Mouse (Mus musculus) forelimb bud, embryonic 11.5 days (tissue): ENCODE results near the gene Svs3a.
"Not testable (repeated sequence)": the region's sequence is repeated elsewhere in the genome, so short reads cannot be mapped to it uniquely, and the experiment has no call there.

Experiments
- DNase-seq: peaks from one replicate; pipeline ENCODE4 v3.0.0-alpha.2; 2012; ENCODE audit warnings: low read depth, low spot score

The Svs3a gene

DNA sequence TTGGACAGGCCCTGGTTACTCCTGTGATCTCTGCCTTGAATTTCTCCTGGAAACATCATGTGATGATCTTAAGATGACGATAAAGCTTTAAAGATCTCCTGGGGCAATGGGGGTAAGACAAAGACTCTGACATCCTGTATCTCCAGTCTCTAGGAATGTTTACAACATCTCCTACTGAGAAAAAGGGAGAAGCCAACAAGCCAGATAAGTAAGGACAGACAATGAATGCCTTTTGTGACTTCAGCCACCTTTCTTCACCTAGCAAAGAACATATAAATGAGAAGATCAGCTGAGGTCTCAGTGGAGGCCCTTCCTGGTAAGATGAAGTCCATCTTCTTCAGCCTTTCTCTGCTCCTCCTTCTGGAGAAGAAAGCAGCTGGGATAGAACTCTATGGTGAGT is at the start of gene Svs3a:
Svs3a (plus strand) TSS at position 301 of the 400 bp plus-strand sequence.
- not testable (repeated sequence) for DNase-seq

DNA sequence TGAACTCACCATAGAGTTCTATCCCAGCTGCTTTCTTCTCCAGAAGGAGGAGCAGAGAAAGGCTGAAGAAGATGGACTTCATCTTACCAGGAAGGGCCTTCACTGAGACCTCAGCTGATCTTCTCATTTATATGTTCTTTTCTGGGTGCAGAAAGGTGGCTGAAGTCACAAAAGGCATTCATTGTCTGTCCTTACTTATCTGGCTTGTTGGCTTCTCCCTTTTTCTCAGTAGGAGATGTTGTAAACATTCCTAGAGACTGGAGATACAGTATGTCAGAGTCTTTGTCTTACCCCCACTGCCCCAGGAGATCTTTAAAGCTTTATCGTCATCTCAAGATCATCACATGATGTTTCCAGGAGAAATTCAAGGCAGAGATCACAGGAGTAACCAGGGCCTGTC is 32.5 kb upstream of the Svs3a start, which contains the start of gene Svs3b:
Svs3b (minus strand) TSS at position 101 of the 400 bp plus-strand sequence.
- DNase-seq, result not testable (repeated sequence)

DNA sequence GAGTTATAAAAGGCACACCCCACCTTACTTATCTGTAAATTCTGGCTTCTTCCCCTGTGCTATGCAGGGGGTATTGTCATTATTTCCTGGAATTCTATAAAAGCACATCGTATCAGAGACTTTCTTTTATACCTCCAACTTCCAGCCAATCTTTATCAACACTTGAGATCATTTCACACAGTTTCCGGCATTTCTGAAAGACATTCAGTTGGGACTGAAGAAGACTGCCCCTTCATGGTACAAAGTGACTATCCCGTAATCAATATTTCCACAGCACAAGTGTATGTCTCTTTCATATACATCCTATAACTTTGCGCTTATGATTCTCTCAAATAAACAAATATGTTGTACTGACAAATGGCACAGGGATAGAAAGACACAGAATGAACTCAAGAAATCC is 10.7 kb upstream of the Svs3a start, which contains the start of gene Svs4:
Svs4 (minus strand) TSS at position 101 of the 400 bp plus-strand sequence.
- no peak for DNase-seq

GRCm38 (mm10) chr2:164312599-164312998 is 23.5 kb downstream of the Svs3a start:
- DNase-seq, result no peak

DNA sequence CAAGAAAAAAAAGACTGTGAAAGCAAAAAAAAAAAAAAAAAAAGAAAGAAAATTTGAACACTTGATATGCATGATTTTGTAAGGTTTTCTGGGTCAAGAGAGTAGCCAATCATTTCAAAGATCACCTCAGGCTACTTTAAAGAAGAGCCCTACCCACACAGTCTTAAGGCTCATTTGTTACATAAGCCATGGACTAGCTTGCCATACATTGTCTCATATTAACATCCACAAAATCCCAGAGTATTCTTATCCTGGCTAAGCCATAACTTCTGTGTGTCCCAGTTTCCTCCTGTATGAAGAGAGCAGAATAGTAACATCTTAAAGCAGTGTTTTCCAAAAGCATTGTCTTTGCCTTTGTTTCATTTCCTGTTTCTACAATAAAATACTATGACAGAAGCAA is 26.4 kb downstream of the Svs3a start:
- not testable (repeated sequence) for DNase-seq

GRCm38 (mm10) chr2:164316451-164316850 is 27.4 kb downstream of the Svs3a start, which contains the start of gene Svs6:
Svs6 (plus strand) TSS chr2:164316751.
- not testable (repeated sequence) for DNase-seq

DNA sequence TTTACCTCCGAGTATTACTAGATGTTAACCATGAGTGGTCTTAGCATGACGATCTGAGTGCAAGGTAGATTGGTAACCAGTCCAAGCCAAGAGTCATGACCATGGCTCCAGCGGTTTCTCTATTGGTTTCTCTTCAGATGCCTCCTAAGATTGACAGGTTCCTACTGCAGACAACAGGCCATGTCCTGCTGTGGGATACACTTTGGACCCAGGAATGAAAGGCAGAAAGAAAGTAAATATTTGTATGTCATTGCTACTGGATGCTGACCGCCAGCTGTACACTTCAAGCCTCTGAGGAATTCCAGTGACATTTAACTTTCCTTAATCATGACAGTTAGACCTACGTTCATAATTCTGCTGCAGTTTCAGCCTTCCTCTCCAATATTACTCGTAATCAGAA is 31.9 kb downstream of the Svs3a start:
- no peak for DNase-seq

DNA sequence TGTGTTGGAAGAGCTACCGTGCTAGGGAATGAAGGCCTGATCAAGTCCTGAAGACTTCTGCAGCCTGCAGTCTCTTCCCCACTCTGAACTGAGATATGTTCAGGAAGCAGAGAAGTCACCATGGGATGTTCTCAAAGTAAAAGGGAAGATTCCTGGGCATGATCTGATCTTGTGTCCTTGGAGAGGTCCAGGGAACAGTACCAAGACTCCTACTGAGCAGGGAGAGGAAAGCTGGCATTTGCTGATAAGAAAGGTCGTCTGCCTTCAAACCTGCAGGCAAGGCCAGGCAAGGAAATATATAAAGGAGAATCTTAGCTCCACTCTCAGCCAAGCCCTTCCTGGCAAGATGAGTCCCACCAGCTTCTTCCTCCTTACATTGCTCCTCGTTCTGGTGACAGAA is 43.4 kb downstream of the Svs3a start, which contains the start of gene Svs5:
Svs5 (plus strand) TSS at position 301 of the 400 bp plus-strand sequence.
- DNase-seq, result not testable (repeated sequence)
